ENCODE assay signal across 10 mouse cellular contexts in genomic region chr10:12911451-12911850, GRCm38 (mm10). TPM values are rescaled to one million over a fixed set of nuclear protein-coding genes. Genes with fewer than 3 reads are reported as not detected.
DNase-seq lines count a peak whose midpoint lies in the region; ATAC-seq lines count a peak whose summit lies in the region.
"Had no signal": no experiment of that assay in that cellular context is flagged by ENCODE, and none has a peak within 500 bp of the region (broad histone marks: within the 10 kb centered on the region; RNA-seq: fewer than 3 reads in every experiment).

No protein-coding gene starts in this region.

- no peak for ATAC-seq in heart, embryonic 11.5 days (replicated peaks; ENCODE audit: insufficient number of reproducible peaks, low FRiP score, low TSS enrichment)
- ATAC-seq in lung, embryonic 15.5 days (ENCODE audit: borderline replicate concordance, extremely low read depth, low FRiP score, low TSS enrichment), result no peak
- no peak for ATAC-seq in embryonic facial prominence, embryonic 14.5 days (ENCODE audit: low read depth)
- ATAC-seq in neural tube, embryonic 15.5 days (ENCODE audit: low FRiP score), result no peak
- ATAC-seq: activated CD4-positive, CD25-positive, alpha-beta regulatory T cell, adult 4 months had no signal

- H3K9ac ChIP-seq in heart, embryonic 11.5 days (ENCODE audit: low read depth, low read length), result peak overlapping the region; percentile 68
- no peak overlapping the region for H3K9ac ChIP-seq in lung, embryonic 15.5 days
- H3K9ac ChIP-seq in embryonic facial prominence, embryonic 14.5 days (ENCODE audit: low read depth, low read length), result 0 out of 2 replicates have a peak overlapping the region, but pooled peaks have one; percentile 37
- no peak overlapping the region for H3K9ac ChIP-seq in neural tube, embryonic 15.5 days (replicated peaks)

- peak overlapping the region; percentile 70 for H3K27ac ChIP-seq in heart, embryonic 11.5 days (ENCODE audit: low read depth, low read length)
- peak overlapping the region; percentile 52; the same call in 1 of the 2 replicates for H3K27ac ChIP-seq in lung, embryonic 15.5 days
- H3K27ac ChIP-seq in embryonic facial prominence, embryonic 14.5 days (replicated peaks; ENCODE audit: low read depth, low read length), result peak overlapping the region; percentile 81
- no peak overlapping the region; the same call in 1 of the 2 replicates for H3K27ac ChIP-seq in neural tube, embryonic 15.5 days (replicated peaks)
- H3K27ac ChIP-seq: macrophage had no signal

- H3K9me3 ChIP-seq in heart, embryonic 11.5 days (replicated peaks; ENCODE audit: control insufficient read depth, low read length), result no peaks in the 10 kb centered on the region
- H3K9me3 ChIP-seq in lung, embryonic 15.5 days, result no peaks in the 10 kb centered on the region
- no peaks in the 10 kb centered on the region for H3K9me3 ChIP-seq in embryonic facial prominence, embryonic 14.5 days (ENCODE audit: control insufficient read depth, low read length)
- no peaks in the 10 kb centered on the region for H3K9me3 ChIP-seq in neural tube, embryonic 15.5 days (replicated peaks)

- peak overlapping the region; percentile 61 for H3K4me2 ChIP-seq in heart, embryonic 11.5 days
- peak overlapping the region; percentile 55 for H3K4me2 ChIP-seq in lung, embryonic 15.5 days
- peak overlapping the region; percentile 43 for H3K4me2 ChIP-seq in embryonic facial prominence, embryonic 14.5 days (ENCODE audit: low read depth, low read length)
- peak overlapping the region; percentile 36 for H3K4me2 ChIP-seq in neural tube, embryonic 15.5 days

- intact Hi-C loops in heart, postnatal 25 days (cut with DNase I), result no loop called here

- H3K4me3 ChIP-seq in heart, embryonic 11.5 days (ENCODE audit: low read depth, low read length), result no peak overlapping the region
- H3K4me3 ChIP-seq in lung, embryonic 15.5 days, result no peak overlapping the region
- H3K4me3 ChIP-seq in embryonic facial prominence, embryonic 14.5 days (ENCODE audit: low read depth, low read length), result peak overlapping the region; percentile 20; the same call in 1 of the 2 replicates
- H3K4me3 ChIP-seq in neural tube, embryonic 15.5 days (replicated peaks), result no peak overlapping the region

- 78% methylated on average over 13 of the region's 13 CpGs for WGBS in heart, embryonic 11.5 days (ENCODE audit: insufficient replicate concordance)
- WGBS in lung, embryonic 15.5 days, result 81% methylated on average over 13 of the region's 13 CpGs
- WGBS in embryonic facial prominence, embryonic 14.5 days, result 78% methylated on average over 13 of the region's 13 CpGs
- WGBS in neural tube, embryonic 15.5 days, result 82% methylated on average over 13 of the region's 13 CpGs

- no peak for DNase-seq in heart, postnatal 25 days (ENCODE audit: low spot score)
- no peak for DNase-seq in lung, postnatal 25 days (ENCODE audit: low spot score)
- DNase-seq in embryonic facial prominence, embryonic 14.5 days (ENCODE audit: low spot score), result no peak
- DNase-seq in kidney, adult 11 months, result no peak
- no peak for DNase-seq in embryo, embryonic 11 days

- no peaks in the 10 kb centered on the region for H3K36me3 ChIP-seq in heart, embryonic 11.5 days (ENCODE audit: control insufficient read depth, insufficient read depth, low read length)
- no peaks in the 10 kb centered on the region for H3K36me3 ChIP-seq in lung, embryonic 15.5 days
- H3K36me3 ChIP-seq in embryonic facial prominence, embryonic 14.5 days (ENCODE audit: control insufficient read depth, insufficient read depth, low read length), result no peaks in the 10 kb centered on the region
- H3K36me3 ChIP-seq in neural tube, embryonic 15.5 days, result no peaks in the 10 kb centered on the region

- H3K4me1 ChIP-seq in heart, embryonic 11.5 days (ENCODE audit: control insufficient read depth, insufficient read depth, low read length), result peaks cover 9% of the 10 kb centered on the region
- H3K4me1 ChIP-seq in lung, embryonic 15.5 days, result peaks cover 18% of the 10 kb centered on the region
- peaks cover 16% of the 10 kb centered on the region for H3K4me1 ChIP-seq in embryonic facial prominence, embryonic 14.5 days (ENCODE audit: control insufficient read depth, insufficient read depth, low read length)
- no peaks in the 10 kb centered on the region for H3K4me1 ChIP-seq in neural tube, embryonic 15.5 days

- no peaks in the 10 kb centered on the region for H3K27me3 ChIP-seq in heart, embryonic 11.5 days (ENCODE audit: control insufficient read depth, insufficient read depth, low read length)
- no peaks in the 10 kb centered on the region for H3K27me3 ChIP-seq in lung, embryonic 15.5 days
- H3K27me3 ChIP-seq in embryonic facial prominence, embryonic 14.5 days (replicated peaks; ENCODE audit: control insufficient read depth, insufficient read depth, low read length), result no peaks in the 10 kb centered on the region
- H3K27me3 ChIP-seq in neural tube, embryonic 15.5 days (replicated peaks), result no peaks in the 10 kb centered on the region

RNA-seq across cellular contexts. Expression of gene Utrn, which starts 42.3 kb away (rescaled TPM):
- 47.3 and 68.5 TPM in 2 replicates for polyA plus RNA-seq in heart, embryonic 11.5 days (2014; fragmentation: Nextera tagmentation; extraction: Ambion mirVana)
- 10 to 100 TPM; 67.1 to 69.4 TPM for total RNA-seq in heart, postnatal 25 days (2021)
- 62.6 and 78.8 TPM in 2 replicates for polyA plus RNA-seq in lung, embryonic 15.5 days (2015; fragmentation: Nextera tagmentation; extraction: Ambion mirVana)
- 69.2 and 73.3 TPM in 2 replicates for polyA plus RNA-seq in embryonic facial prominence, embryonic 14.5 days (2014; fragmentation: Nextera tagmentation; extraction: Ambion mirVana)
- polyA plus RNA-seq in neural tube, embryonic 15.5 days (2015; fragmentation: Nextera tagmentation; extraction: Ambion mirVana), result 27.5 and 36.5 TPM in 2 replicates

RNA-seq across cellular contexts. Expression of gene Stx11, which starts 52.6 kb away (rescaled TPM):
- polyA plus RNA-seq in heart, embryonic 11.5 days (2014; fragmentation: Nextera tagmentation; extraction: Ambion mirVana), result 5.3 and 5.5 TPM in 2 replicates
- total RNA-seq in heart, postnatal 25 days (2021), result 1 to 10 TPM; 1.7 to 2.2 TPM
- 2.0 and 5.3 TPM in 2 replicates for polyA plus RNA-seq in lung, embryonic 15.5 days (2015; fragmentation: Nextera tagmentation; extraction: Ambion mirVana)
- 3.8 and 5.4 TPM in 2 replicates for polyA plus RNA-seq in embryonic facial prominence, embryonic 14.5 days (2014; fragmentation: Nextera tagmentation; extraction: Ambion mirVana)
- 3.1 and 8.8 TPM in 2 replicates for polyA plus RNA-seq in neural tube, embryonic 15.5 days (2015; fragmentation: Nextera tagmentation; extraction: Ambion mirVana)

Comparison
In these comparisons a context has a peak if more than half of its experiments do, and no peak if none do; other contexts are left out.
1. H3K9ac ChIP-seq: peak in heart, embryonic 11.5 days (single experiment) and embryonic facial prominence, embryonic 14.5 days (single experiment); none in lung, embryonic 15.5 days (single experiment) and neural tube, embryonic 15.5 days (single experiment).
2. Peak in every context shown above with its lines, with median percentiles within 50 percentile points of each other: H3K4me2 ChIP-seq.